Mouse (Mus musculus) gastrocnemius, adult 2 months (tissue): ENCODE data around the gene Stambpl1. TPM values are rescaled to one million over a fixed set of nuclear protein-coding genes. Genes with fewer than 3 reads are reported as not detected.

Experiments
- DNase-seq: peaks from one replicate; pipeline ENCODE4 v3.0.0; 2022
- H3K27ac ChIP-seq: fragments of 200-600 bp; 2 replicates; pipeline ENCODE4 v1.8.1; 2022; ENCODE audit warnings: mild to moderate bottlenecking
- H3K4me3 ChIP-seq: fragments of 200-600 bp; 2 replicates; pipeline ENCODE4 v1.8.1; 2022; ENCODE audit warnings: mild to moderate bottlenecking, moderate library complexity
- CTCF ChIP-seq: fragments of 200-600 bp; IDR thresholded peaks from 2 replicates; pipeline ENCODE4 v1.8.1; 2022; ENCODE audit warnings: antibody characterized with exemption, mild to moderate bottlenecking, moderate library complexity
- intact Hi-C: fragments of 180-260 bp; cut with DNase I; formaldehyde crosslinking; loops from one replicate; pipeline ENCODE4 v1.15.1; 2025
- total RNA-seq, 2 experiments: library from RNA; stranded (reverse); gene quantifications; 2 replicates each; pipeline ENCODE4 v1.2.3; 2021

The Stambpl1 gene
- total RNA-seq, 2 experiments from 2014 or later, result 0.59 to 0.84 TPM

- Histone ChIP-seq H3K27ac (no peak overlapping the region), H3K4me3 (no peak overlapping the region)
- intact Hi-C loops, result no loop called here
- DNase-seq, result peak; percentile 35
- TF ChIP-seq CTCF, result no peak
Measured at GRCm38 (mm10) chr19:34206760-34207440, 14.9 kb downstream of the Stambpl1 start.

- no peak for DNase-seq
- TF ChIP-seq CTCF, result no peak
- Histone ChIP-seq H3K27ac (no peak overlapping the region), H3K4me3 (no peak overlapping the region)
- intact Hi-C loops, result no loop called here
Measured at GRCm38 (mm10) chr19:34209031-34209430, 17.0 kb downstream of the Stambpl1 start.

GRCm38 (mm10) chr19:34209930-34210581, 18.0 kb downstream of the Stambpl1 start:
- no peak for TF ChIP-seq CTCF
- intact Hi-C loops, result no loop called here
- Histone ChIP-seq H3K27ac (no peak overlapping the region), H3K4me3 (no peak overlapping the region)
- no peak for DNase-seq

- Histone ChIP-seq H3K4me3 (no peak overlapping the region), H3K27ac (no peak overlapping the region)
- no peak for TF ChIP-seq CTCF
- intact Hi-C loops, result no loop called here
- DNase-seq, result no peak
Measured at GRCm38 (mm10) chr19:34210841-34211240, 18.8 kb downstream of the Stambpl1 start.

- intact Hi-C loops, result no loop called here
- no peak overlapping the region for H3K27ac ChIP-seq
- DNase-seq, result no peak
- no peak overlapping the region for H3K4me3 ChIP-seq
- no peak for TF ChIP-seq CTCF
Measured at GRCm38 (mm10) chr19:34212489-34213250, 20.6 kb downstream of the Stambpl1 start.

- no peak overlapping the region for H3K4me3 ChIP-seq
- no peak overlapping the region for H3K27ac ChIP-seq
- no peak for DNase-seq
- intact Hi-C loops, result no loop called here
- no peak for TF ChIP-seq CTCF
Measured at GRCm38 (mm10) chr19:34213251-34213645, 21.2 kb downstream of the Stambpl1 start.

GRCm38 (mm10) chr19:34214136-34214535, 22.1 kb downstream of the Stambpl1 start:
- Histone ChIP-seq H3K4me3 (no peak overlapping the region), H3K27ac (no peak overlapping the region)
- intact Hi-C loops, result no loop called here
- no peak for TF ChIP-seq CTCF
- no peak for DNase-seq

GRCm38 (mm10) chr19:34216956-34217355, 24.9 kb downstream of the Stambpl1 start:
- no peak for DNase-seq
- Histone ChIP-seq H3K27ac (no peak overlapping the region), H3K4me3 (no peak overlapping the region)
- TF ChIP-seq CTCF, result no peak
- intact Hi-C loops, result no loop called here

- intact Hi-C loops, result no loop called here
- Histone ChIP-seq H3K27ac (no peak overlapping the region), H3K4me3 (no peak overlapping the region)
- no peak for DNase-seq
- no peak for TF ChIP-seq CTCF
Measured at GRCm38 (mm10) chr19:34217761-34218160, 25.7 kb downstream of the Stambpl1 start.

- Histone ChIP-seq H3K27ac (no peak overlapping the region), H3K4me3 (no peak overlapping the region)
- TF ChIP-seq CTCF, result no peak
- no peak for DNase-seq
- intact Hi-C loops, result no loop called here
Measured at GRCm38 (mm10) chr19:34219260-34219968, 27.4 kb downstream of the Stambpl1 start.

- DNase-seq, result no peak
- intact Hi-C loops, result no loop called here
- Histone ChIP-seq H3K27ac (no peak overlapping the region), H3K4me3 (no peak overlapping the region)
- TF ChIP-seq CTCF, result no peak
Measured at GRCm38 (mm10) chr19:34220732-34221380, 28.8 kb downstream of the Stambpl1 start.

GRCm38 (mm10) chr19:34222805-34223204, 30.8 kb downstream of the Stambpl1 start:
- H3K27ac ChIP-seq, result no peak overlapping the region
- H3K4me3 ChIP-seq, result no peak overlapping the region
- no peak for DNase-seq
- intact Hi-C loops, result no loop called here
- no peak for TF ChIP-seq CTCF

GRCm38 (mm10) chr19:34231596-34231995, 39.6 kb downstream of the Stambpl1 start:
- no peak overlapping the region for H3K4me3 ChIP-seq
- H3K27ac ChIP-seq, result no peak overlapping the region
- no peak for TF ChIP-seq CTCF
- intact Hi-C loops, result no loop called here
- DNase-seq, result no peak
